ENCODE assay signal across 8 mouse cellular contexts in the genomic region with DNA sequence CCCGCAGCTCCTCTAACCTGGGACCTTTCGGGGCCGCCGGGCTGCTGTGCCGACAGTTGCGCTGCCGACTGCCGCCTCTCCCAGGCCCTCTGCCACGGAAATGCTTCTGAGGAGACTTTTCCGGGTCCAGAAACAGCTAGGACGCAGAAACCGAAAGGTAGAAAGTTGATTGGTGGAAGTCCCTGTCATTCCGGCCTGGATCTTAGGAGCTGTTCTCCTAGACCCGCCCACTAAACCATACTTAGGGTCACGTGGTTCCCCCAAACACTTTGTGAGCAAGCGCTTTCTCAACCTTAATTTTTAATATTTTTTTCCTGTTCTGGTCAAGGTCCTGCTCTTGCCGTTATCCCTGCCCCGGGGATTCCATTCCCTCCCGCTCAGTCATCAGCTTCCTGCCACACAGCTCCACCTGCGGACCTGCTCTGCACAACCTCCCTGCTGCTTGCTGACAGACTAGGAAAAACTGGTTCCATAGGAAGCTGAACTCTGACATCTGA. TPM values are rescaled to one million over a fixed set of nuclear protein-coding genes. Genes with fewer than 3 reads are reported as not detected.
DNase-seq lines count a peak whose midpoint lies in the region; ATAC-seq lines count a peak whose summit lies in the region.
"Not testable (repeated sequence)": the region's sequence is repeated elsewhere in the genome, so short reads cannot be mapped to it uniquely, and the experiment has no call there.

A gene (minus strand): TSS at position 108 of the 497 bp plus-strand sequence.

- not testable (repeated sequence) for H3K27me3 ChIP-seq in heart, embryonic 14.5 days (ENCODE audit: control insufficient read depth, insufficient read depth, low read length); liver, embryonic 13.5 days; stomach, embryonic 16.5 days (ENCODE audit: control insufficient read depth, insufficient read depth, low read length)

- 0% methylated on average over 20 of the region's 20 CpGs for WGBS in heart, embryonic 14.5 days
- WGBS in liver, embryonic 13.5 days (ENCODE audit: insufficient replicate concordance), result under 1% methylated on average over 20 of the region's 20 CpGs
- 0% methylated on average over 20 of the region's 20 CpGs for WGBS in stomach, embryonic 16.5 days

- peak within 1 kb of the TSS; percentile 64 to 84 for H3K4me3 ChIP-seq in heart, embryonic 14.5 days (ENCODE audit: control insufficient read depth in 1 of 2, insufficient read depth in 1 of 2, low read depth in 1 of 2, low read length in 2 of 2)
- H3K4me3 ChIP-seq in liver, embryonic 13.5 days (replicated peaks), result peak within 1 kb of the TSS; percentile 72
- peak within 1 kb of the TSS; percentile 64 for H3K4me3 ChIP-seq in stomach, embryonic 16.5 days (replicated peaks; ENCODE audit: low read length)

- peak; percentile 97 for ATAC-seq in CD4-positive, CD25-positive, alpha-beta regulatory T cell, adult 4 months
- ATAC-seq in heart, embryonic 14.5 days (ENCODE audit: insufficient number of reproducible peaks, insufficient read depth, low FRiP score, low read depth), result peak; percentile 96
- peak; percentile 99 for ATAC-seq in liver, embryonic 13.5 days (ENCODE audit: low read depth)
- peak; percentile 99 for ATAC-seq in stomach, embryonic 16.5 days (ENCODE audit: insufficient read depth, low FRiP score)

- not testable (repeated sequence) for H3K9me3 ChIP-seq in heart, embryonic 14.5 days (ENCODE audit: control insufficient read depth, low read length); liver, embryonic 13.5 days (replicated peaks); stomach, embryonic 16.5 days (replicated peaks; ENCODE audit: control insufficient read depth, low read length)

- not testable (repeated sequence) for H3K36me3 ChIP-seq in heart, embryonic 14.5 days (ENCODE audit: control insufficient read depth, insufficient read depth, low read length); liver, embryonic 13.5 days; stomach, embryonic 16.5 days (ENCODE audit: control insufficient read depth, insufficient read depth, low read length)

- H3K4me2 ChIP-seq in heart, embryonic 14.5 days (ENCODE audit: low read length), result peak within 1 kb of the TSS; percentile 59
- H3K4me2 ChIP-seq in liver, embryonic 13.5 days, result peak within 1 kb of the TSS; percentile 65
- peak within 1 kb of the TSS; percentile 58 for H3K4me2 ChIP-seq in stomach, embryonic 16.5 days (ENCODE audit: low read depth, low read length)

- H3K27ac ChIP-seq in heart, embryonic 14.5 days (replicated peaks in 1 of 2; ENCODE audit: control insufficient read depth in 1 of 2, insufficient read depth in 1 of 2, low read depth in 2 of 2, low read length in 2 of 2), result peak within 1 kb of the TSS; percentile 72 to 76; a peak in 3 of 4 replicates
- H3K27ac ChIP-seq in liver, embryonic 13.5 days, result peak within 1 kb of the TSS; percentile 79
- H3K27ac ChIP-seq in stomach, embryonic 16.5 days (ENCODE audit: low read length), result peak within 1 kb of the TSS; percentile 67; the same call in 1 of the 2 replicates

- H3K9ac ChIP-seq in heart, embryonic 14.5 days (ENCODE audit: low read length), result peak within 1 kb of the TSS; percentile 77
- H3K9ac ChIP-seq in liver, embryonic 13.5 days, result peak within 1 kb of the TSS; percentile 81
- peak within 1 kb of the TSS; percentile 79 for H3K9ac ChIP-seq in stomach, embryonic 16.5 days (ENCODE audit: low read length)

- DNase-seq in c-Kit-negative CD71-positive TER-119-positive erythroid progenitor cells, embryonic 14.5 days (ENCODE audit: low read depth, low spot score), result peak; percentile 89
- DNase-seq in fibroblast of lung, adult 2 months (ENCODE audit: low read depth), result peak; percentile 92
- DNase-seq in kidney, postnatal 14 days, result peak; percentile 95
- peak; percentile 86 for DNase-seq in liver, embryonic 13.5 days
- peak; percentile 78 for DNase-seq in neural tube, embryonic 10.5 days (ENCODE audit: extremely low spot score, low spot score)

- not testable (repeated sequence) for H3K4me1 ChIP-seq in heart, embryonic 14.5 days (ENCODE audit: control insufficient read depth in 2 of 2, insufficient read depth in 2 of 2, low read length in 2 of 2); liver, embryonic 13.5 days (replicated peaks); stomach, embryonic 16.5 days (ENCODE audit: control insufficient read depth, insufficient read depth, low read length)

RNA-seq across cellular contexts. Expression of the gene that starts here (rescaled TPM):
- 10 to 100 TPM; 14.3 to 21.1 TPM for polyA plus RNA-seq in CD4-positive, CD25-positive, alpha-beta regulatory T cell, adult 4 months (2017; shearing (Covaris generic))
- 8.0 and 8.6 TPM in 2 replicates for polyA plus RNA-seq in heart, embryonic 14.5 days (2014; fragmentation: Nextera tagmentation; extraction: Ambion mirVana)
- 4.1 and 5.5 TPM in 2 replicates for polyA plus RNA-seq in liver, embryonic 13.5 days (2015; fragmentation: Nextera tagmentation; extraction: Ambion mirVana)
- 10.5 and 10.6 TPM in 2 replicates for polyA plus RNA-seq in stomach, embryonic 16.5 days (2015; fragmentation: Nextera tagmentation; extraction: Ambion mirVana)

Comparison
In these comparisons a context has a peak if more than half of its experiments do, and no peak if none do; other contexts are left out.
1. Peak in every context shown above with its lines: DNase-seq, ATAC-seq, H3K4me3 ChIP-seq and H3K27ac ChIP-seq.